Mouse (Mus musculus) adrenal gland, postnatal 25 days (tissue): Measurements from ENCODE around the gene Imp3. TPM values are rescaled to one million over a fixed set of nuclear protein-coding genes. Genes with fewer than 3 reads are reported as not detected.

Source experiments
- DNase-seq: peaks from one replicate; pipeline ENCODE4 v3.0.0; 2021; ENCODE audit warnings: mixed read lengths
- total RNA-seq: library from RNA; stranded (reverse); gene quantifications from 2 replicates; pipeline ENCODE4 v1.2.3, GENCODE M21; 2021

Imp3 gene
- total RNA-seq, 1 experiment from 2014 or later = 105 TPM

DNA sequence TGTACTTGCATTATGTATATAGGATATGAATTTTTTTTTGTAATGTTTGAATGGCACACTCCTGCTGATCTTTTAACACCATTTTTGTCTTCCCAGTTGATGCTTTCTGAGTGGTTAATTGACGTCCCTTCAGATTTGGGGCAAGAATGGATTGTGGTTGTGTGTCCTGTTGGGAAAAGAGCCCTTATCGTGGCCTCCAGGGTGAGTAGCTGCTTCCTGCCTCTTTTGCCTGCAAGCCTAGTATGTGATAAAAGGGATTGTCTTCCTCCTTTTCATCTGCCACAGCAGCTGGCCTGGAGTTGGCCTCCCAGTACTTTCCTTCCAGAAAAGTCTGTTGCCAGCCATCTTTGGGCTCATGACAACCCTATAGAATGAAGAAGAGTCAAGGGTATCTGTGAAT, 32.9 kb downstream of the Imp3 start:
- DNase-seq = no peak

- DNase-seq = no peak
These were observed 36.8 kb downstream of the Imp3 start for GRCm38 (mm10) chr9:56973960-56974524.

- no peak for DNase-seq
These were observed 37.9 kb downstream of the Imp3 start for GRCm38 (mm10) chr9:56975199-56975598.

DNA sequence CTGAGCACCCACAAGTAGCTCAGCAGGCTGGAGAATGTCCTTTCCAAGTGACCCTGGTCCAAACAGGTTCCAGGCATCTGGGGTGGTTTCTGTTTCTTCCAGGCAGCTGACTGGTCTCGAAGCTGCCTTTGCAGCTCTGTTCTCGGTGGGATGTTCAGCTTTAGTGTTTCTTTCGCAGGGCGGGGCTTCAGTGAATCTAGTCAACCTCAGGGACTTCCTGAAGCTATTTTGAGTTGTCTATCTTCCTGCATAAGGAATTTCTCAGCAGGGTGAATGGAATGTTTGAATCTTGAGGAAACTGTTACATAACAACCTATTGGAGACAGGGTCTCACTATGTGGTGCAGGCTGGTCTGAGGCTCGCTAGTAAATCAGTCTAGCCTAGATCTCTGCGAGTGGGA, 42.9 kb downstream of the Imp3 start:
- no peak for DNase-seq

DNA sequence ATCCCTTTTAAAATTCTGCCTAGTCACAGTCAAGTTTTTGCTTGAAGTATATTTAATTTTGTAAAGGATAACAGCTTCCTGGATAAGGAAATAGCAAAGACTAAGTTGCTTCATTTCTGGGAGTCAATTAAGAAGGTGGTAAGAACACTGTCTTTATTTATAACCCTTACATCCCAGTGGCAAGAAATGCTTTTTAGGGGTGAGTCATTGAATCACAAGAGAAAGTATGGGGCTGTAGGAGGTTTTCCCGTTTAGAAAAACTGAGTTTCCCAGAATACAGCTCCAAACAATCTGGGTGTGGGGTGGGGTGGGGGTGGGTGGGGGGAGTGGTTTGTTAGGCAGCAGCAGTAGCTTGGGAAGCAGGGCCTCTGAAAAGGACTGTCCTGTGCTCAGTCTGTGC, 44.2 kb downstream of the Imp3 start:
- no peak for DNase-seq

Other genes starting within 250 kb of the Imp3 start
- gene Lingo1, start 141.0 kb upstream of the Imp3 start, total RNA-seq = 0.86 and 1.1 TPM in 2 replicates
- 1.6 and 1.8 TPM in 2 replicates for gene Odf3l1, start 72.8 kb upstream of the Imp3 start, total RNA-seq
- gene Cspg4, start 72.4 kb upstream of the Imp3 start, total RNA-seq = 10.0 and 10.4 TPM in 2 replicates
- gene Snx33, start 9.1 kb upstream of the Imp3 start, total RNA-seq = 28.6 and 35.1 TPM in 2 replicates
- gene Snupn, start 13.4 kb downstream of the Imp3 start, total RNA-seq = 15.0 and 16.4 TPM in 2 replicates
- gene Ptpn9, start 57.4 kb downstream of the Imp3 start, total RNA-seq = 46.9 and 60.9 TPM in 2 replicates
- 59.6 and 73.2 TPM in 2 replicates for gene Sin3a, start 134.6 kb downstream of the Imp3 start, total RNA-seq
- 140 and 170 TPM in 2 replicates for gene Man2c1, start 193.2 kb downstream of the Imp3 start, total RNA-seq
- gene Neil1, start 210.8 kb downstream of the Imp3 start, total RNA-seq = 8.9 and 13.9 TPM in 2 replicates
- 44.0 and 65.3 TPM in 2 replicates for gene Commd4, start 220.9 kb downstream of the Imp3 start, total RNA-seq